Mouse (Mus musculus): ENCODE measurements around the gene Rasgrp2.

Rasgrp2 gene

DNA sequence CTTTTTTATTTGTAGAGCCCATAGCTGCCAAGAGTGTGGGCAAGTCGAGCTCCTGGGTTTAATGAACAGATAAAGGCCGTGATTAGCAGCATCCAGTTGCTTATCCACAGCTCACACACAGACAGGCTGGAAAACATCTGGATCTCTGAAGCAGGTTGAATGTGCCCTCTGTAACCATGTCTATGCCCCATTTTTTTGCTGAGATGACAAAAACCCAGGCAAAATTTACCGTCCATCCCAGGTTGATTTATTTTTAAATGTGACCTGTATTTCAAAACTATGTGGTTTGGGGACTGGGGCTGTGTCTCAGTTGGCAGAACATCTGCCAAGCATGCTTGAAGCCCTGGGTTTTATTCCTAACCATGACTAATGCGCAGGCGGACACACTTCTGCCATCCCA, 10.0 kb downstream of the Rasgrp2 start:
- DNase-seq = no peak

DNA sequence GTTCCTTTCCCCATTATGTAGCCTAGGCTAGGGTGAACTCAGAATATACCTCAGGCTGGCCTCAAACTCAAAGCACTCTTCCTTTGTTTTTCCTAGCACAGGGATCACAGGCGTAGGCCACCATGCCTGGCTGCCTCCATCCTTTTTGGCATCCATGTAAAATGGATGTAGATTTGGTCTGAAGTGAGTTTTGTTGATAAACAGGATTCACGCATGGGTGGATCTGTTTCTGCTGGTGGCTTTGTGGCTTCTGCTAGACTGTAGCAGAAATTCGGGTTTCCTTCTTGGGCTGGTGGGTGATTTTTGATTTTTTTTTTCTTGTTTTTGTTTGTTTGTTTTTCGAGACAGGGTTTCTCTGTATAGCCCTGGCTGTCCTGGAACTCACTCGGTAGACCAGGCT, 10.8 kb downstream of the Rasgrp2 start:
- no peak for DNase-seq

DNA sequence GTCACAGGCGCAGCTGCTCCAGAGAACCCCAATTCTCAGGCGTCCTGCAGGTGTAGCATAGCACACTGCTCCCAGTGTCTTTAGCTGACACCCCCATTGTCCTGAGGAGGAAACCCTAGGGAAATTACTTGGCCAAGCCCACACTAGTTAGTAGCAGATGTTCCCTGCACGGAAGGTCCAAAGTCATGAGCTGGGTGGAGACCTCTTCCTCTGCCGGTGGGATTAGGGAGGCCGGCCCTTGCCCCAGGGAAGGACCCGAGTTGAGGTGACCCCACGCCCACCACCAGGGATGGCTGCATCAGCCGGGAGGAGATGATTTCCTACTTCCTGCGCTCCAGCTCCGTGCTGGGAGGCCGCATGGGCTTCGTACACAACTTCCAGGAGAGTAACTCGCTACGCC, 13.7 kb downstream of the Rasgrp2 start:
- peak; percentile 16 for DNase-seq

DNA sequence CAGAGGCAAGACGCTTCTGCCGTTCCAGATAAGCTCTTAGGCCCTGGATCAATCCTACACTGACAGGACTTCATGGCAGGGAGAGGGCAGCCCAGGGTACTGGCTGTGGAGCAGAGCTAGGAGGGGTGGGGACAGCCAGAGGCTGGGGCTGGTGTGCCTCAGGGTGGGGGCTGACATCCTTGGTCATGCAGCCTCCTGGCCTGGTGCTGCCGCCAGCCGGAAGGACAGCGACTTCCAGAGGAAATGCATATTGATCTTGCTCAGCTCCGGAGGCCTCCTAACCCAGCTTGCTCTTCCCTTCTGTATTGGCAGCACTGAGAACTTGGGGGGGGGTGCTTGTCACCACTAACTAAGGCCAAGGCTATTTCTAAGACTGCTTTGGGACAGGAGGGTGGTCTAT, 16.3 kb downstream of the Rasgrp2 start:
- DNase-seq = peak; percentile 27

DNA sequence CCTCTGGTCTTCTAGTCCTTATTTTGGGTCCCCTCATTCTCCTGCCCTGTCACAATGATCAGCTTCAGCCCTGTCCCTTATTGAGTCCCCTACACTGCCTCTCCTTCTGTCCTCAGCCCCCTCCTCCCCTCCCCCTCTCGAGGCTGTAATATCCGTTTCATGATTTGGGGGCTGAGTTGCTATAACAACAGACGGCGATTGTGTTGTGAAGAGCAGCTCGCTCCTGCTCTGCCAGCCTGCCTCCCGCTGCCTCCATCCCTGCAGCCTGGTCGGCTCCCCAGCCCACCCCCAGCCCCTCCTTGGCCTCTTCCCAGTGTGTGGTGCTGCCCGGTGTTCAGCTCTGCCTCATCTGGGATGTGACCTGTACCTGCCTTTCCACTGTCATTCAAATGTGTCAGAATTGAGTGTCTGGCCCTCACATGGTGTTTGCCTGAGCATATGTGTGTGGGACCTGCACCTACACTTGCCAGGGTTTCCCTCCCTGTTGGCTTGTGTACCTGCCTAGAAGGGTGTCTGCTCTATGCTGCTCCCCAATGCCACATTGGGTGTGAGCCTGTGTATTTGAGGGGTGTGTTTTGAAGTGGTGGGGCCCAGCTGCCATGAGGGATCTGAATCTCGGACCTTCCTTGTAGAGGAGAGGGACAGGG, 17.1 kb downstream of the Rasgrp2 start:
- DNase-seq = peak; percentile 43

DNA sequence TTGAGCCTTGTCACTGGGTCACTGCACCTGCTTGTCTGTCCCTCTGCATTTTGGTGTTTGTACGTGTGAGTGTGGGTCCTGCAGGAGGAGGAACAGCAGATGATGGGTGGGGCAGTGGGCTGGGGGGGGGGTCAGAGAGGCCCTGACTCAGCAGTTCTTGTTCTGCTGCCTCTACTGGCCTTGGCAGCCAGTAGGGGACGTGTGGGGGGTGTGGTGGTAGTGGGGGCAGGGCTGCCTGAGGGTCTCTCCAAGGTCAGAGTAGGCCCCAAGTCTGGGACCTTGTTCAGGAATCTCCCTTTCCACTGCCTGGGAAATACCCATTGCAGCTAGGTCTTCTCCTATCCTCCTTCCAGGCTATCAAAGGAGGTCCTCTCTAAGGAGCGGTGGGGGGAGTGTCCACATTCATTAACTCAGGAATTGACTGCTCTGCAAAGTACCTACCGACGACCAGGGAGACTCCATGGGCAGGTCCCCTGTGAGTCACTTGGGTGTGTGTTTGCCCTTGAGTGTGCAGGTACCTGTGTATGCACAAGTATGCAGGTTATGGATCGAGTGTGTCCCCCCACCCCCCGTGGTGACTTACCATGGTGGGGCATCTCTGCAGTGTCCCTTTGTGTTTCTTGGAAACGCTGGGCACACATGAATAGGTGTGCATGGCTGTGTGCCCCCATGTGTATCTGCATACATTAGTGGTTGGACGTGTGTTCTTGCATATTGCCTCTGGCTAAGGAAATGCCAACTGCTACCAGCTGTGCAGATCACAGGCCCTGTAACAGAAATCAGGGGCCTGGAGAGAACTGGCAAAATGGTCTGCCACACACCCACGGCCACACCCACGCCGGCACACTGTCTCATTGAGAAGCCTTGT, 18.0 kb downstream of the Rasgrp2 start:
- peak; percentile 67 for DNase-seq

DNA sequence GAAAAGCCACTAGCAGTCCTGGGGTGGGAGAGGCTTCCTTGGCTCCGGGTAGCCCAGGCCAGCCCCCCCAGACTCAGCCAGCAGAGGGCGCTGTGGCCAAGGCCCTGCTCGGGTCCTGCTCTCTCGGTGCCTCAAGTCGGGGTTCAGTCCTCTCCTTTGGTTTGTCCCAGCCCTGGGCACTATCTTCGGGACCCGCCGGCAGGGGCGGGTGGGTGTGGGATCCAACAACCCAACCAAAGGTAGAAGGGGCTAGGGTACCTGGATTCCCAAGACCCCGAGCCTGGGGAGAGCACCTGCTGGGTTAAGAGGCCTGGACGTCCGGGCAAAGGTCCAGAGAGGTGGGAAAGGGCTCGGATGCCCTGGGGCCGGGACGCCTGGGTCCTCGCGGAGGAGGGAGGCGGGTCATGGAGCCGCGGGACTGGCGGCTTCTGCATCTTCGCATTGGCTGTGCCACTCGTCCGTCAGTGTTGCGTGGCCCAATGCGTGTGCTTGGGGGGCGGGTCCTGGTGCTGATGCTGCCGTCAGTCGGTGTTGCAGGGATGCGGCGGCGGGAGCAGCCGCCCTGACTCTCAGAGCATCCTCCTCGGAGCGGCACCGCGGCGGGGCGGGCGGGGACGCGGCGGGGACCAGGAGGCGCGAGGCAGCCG, 19.2 kb downstream of the Rasgrp2 start, which contains the start of gene Nrxn2:
Gene Nrxn2, plus strand, starts transcription at position 499 of the 647 bp plus-strand sequence.
- DNase-seq = peak; percentile 97

DNA sequence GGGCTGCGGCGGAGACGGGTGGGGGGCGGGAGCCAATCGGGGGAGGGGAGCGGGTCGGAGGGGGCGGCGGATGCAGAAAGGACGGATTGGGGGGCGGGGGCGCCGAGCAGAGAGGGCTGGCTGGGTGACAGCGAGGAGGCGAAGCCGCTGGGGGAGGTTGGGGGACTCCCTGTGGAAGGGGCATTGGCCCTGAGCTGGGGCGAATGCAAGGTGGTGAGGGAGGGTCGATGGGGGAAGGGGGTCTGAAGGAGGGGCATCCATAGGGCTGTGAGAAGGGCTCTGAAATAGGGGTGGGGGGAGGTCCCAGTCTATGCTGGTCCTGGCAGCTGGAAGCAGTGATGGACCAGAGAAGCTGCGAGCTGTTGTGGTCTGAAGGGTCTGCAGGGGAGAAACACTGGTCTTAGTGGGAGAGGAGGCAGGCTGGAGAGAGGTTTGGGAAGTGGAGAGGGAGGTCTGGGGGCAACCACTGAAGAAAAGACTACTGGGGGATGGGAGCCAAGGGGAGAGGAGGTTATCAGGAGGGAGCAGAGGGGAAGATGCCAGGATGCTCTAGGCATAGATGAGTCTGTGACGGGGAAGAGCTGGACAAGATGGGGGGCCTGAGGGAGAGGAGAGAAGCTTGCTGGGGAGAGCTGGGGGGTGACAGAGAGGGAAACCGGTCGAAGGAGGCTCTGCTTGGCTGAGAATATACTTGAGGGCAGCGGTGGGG, 20.0 kb downstream of the Rasgrp2 start:
- DNase-seq = peak; percentile 75

DNA sequence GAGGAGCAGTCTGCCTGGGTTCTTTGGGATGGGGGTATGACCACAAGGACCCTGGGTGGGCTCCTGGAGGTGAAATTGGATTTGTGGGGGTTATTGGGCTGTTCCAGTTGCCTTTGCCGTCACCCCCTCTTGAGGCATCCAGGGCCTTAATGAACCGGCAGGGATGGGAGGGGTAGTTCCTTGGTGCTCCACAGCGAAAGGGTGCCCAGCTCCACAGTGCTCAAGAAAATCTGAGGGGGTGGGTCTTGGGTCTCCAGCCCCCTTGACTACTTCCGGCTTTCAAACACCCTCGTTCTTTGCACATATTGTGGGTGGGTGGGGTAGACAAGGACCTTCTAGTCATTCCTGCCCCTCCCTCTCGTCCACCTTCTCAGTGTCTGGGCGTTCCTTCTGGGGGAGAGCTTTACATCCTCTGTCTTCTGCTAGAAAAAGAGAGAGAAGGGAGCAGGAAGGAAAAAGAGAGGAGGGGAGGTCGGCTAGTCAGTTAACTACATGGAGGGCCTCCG, 20.7 kb downstream of the Rasgrp2 start:
- peak; percentile 61 for DNase-seq

DNA sequence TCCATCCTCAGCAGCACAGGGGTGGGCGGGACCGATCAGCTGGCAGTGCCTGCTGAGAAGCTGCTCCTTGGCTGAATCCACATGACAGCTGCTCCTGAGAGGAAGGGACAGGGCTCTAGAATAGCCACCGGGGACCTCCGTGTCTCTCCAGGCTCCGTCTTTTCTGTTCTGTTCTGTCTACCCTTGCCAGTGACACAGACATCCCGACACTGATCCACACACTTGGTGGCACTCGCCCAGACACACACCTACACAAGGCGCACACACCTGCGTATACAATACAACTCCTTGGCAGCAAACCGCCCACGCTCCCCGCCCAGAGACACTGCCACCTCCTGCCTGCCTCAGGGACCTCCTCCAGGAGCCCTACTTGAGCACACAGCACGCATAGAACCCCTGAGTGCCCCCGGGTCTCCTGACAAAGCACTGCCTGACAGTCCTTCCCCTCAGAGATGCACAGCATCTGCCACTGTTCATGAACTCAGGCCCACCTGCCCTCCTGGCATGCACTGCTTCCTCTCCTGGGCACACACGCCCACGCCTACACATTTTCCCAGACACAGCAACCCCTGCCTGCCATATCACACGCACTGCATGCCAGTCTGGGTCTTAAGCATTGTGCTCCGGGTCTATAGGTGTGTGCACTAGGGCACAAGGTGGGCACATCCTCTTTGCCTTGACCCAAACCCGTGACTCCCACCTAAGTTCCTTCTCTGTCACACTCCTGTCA, 21.5 kb downstream of the Rasgrp2 start:
- DNase-seq = peak; percentile 79

DNA sequence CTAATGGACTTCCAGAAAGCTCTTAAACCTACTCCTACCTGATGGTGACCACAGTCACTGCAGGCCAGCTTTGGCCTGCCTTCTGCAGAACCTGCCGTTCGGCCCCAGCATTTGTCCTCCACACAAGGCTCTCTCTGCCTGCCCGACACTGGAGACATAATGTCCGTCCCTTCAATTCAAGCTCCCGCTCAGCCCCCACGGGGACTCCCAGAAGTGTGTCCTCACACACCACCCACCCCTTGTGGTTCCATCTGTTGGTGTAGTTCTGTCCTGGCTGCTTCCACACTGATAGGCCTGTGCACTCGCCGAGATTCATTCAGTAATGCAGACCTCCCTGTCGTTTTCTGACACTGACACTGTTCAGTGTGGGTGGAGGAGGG, 22.1 kb downstream of the Rasgrp2 start:
- DNase-seq = peak; percentile 55

DNA sequence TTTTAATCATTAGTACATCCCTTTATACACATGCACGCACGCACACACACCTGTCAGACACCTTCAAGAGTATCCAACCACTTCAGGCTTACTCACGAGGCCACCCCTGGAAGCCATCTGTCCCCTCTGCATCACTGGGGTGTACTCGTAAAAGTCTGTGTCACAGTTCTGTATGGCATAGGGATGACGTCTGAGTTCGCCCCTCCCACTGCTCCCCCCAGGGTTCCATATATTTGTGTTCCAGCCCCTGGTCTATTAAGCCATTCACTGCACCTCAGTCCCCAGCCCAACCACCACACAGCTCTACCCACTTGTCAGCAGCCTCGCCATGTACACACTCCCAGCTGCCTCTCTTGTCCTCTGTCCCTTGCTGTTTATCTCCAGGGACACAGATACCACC, 22.9 kb downstream of the Rasgrp2 start:
- peak; percentile 54 for DNase-seq

DNA sequence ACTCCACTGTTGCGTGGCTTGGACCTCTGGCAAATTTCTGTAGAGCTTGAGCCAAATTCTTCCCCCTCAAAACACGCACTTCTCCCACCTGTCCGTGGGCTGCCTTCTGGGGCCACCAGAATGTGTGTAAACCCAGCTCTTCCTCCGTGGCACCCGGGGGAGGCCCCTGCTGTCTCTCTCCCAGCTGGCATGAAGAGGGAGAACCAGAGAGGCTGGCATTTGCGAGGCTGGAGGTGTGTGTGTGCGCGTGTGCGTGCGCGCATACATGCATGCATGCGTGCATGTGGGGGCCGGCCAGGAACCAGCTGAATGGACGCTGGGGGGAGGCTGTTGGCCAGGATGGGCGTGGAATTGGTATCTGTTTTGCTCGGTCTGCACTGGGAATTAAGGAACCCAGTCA, 24.1 kb downstream of the Rasgrp2 start:
- peak; percentile 60 for DNase-seq

DNA sequence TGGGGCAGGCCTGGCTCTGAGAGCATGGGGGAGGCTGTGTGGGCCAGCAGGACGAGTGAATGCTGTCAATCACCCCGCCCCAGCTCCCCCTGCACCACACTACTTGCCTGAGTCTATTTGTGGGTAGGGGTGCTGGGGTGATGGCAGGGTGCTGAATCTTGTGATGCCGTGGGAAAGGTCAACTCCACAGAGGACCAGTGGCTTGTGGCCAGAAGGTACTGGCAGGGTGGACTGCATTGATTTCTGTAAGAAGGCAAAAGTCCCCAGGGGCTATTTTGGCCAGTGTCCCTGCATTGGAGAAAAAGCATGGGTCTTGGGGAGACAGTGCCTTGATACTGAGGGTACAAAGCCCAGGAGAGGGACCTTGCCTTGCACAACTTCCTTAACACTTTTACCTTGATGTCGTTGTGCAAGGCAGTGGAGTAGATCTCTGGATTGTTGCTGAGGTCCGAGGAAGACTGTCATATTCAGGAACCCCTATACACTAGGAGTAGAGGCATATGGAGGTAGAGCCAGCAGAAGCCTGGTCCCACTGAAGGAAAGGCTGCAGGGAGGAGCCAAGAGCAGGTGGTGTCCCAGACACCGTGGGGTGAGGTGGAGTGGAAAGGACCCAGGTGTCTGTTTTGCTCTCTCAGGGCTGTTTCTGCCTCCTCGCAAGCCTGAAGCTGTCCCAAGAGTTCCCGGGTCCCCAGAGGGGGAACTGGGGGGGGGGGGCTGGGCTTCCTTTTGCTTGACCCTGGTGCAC, 25.2 kb downstream of the Rasgrp2 start:
- peak; percentile 65 for DNase-seq

DNA sequence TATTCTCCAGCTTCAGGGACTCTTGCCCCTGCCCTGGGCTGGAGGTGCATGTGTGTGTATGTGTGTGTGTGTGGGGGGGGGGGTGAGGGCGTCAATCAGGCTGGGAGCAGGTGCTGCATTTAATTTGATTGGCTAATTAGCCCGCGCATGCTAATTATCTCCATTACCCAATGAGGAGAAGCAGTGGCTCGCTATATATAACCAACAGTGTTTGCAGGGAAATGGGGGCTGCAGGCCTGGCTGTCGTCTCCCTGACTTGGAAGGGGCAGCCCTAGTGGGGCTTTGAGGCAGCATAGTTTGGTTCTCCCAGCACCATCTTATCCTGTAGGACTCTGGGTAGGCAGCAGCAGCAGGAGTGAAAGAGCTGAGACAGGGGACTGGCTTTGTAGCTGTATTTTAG, 26.5 kb downstream of the Rasgrp2 start:
- peak; percentile 23 for DNase-seq

DNA sequence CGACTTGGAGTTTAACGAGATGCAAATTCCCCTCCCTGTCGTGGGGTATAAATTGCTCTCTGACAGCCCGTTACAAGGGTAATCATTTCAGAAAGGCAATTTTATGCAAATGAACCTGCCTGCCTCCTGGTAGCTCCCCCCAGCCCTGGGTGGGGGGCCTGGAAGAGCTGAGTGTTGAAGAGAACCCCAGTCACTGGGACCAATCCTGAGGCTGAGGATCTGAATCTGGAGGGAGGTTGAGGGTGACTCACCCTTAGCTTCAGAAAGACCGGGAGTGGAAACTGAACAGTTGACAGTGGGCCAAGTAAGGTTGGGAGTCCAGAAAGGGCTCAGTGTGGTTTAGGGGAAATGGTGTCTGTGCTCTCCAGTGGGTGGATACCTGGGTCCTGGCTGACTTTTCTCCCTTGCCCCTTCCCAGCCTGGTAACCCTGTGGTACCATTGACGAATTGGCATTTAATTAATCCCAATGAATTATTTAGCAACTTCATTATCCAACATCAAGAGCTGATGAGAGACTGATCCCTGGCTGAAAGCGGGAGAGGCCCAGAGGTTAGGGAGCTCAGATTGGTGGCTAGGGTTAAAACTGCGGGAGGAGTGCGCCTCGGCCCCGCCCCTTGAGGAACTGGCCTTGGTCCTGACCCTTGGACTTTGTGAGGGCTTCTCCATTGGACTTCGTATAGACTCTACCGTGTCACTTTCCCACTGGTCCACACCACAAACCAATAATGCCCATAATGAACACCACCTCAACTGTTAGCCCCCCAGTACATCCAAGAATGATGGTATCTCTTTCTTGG, 27.8 kb downstream of the Rasgrp2 start:
- DNase-seq = peak; percentile 53

DNA sequence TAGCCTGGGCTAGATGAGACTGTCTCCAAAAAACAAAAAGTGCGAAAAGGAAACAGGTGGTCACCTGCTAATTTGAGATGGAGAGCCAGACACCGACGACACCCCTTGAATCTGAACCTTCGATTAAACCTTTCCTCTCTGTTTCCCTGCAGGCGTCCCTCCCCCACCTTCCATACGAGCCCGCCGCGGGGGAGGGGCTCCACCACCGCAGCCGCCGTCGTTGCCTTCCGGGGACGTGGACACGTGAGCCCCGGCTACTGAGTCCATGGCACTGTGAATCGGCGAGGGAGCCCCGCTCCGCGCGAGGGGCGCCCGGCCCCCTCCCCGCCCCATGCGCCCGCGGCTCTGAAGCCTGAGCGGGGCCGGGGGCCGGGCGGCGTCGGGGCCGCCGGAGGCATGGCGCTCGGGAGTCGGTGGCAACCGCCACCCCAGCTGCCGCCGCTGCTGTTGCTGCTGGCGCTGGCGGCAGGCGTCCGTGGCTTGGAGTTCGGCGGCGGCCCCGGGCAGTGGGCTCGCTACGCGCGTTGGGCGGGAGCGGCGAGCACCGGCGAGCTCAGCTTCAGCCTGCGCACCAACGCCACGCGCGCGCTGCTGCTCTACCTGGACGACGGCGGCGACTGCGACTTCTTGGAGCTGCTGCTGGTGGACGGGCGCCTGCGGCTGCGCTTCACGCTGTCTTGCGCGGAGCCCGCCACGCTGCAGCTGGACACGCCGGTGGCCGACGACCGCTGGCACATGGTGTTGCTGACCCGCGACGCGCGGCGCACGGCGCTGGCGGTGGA, 28.7 kb downstream of the Rasgrp2 start:
- DNase-seq = peak; percentile 41

DNA sequence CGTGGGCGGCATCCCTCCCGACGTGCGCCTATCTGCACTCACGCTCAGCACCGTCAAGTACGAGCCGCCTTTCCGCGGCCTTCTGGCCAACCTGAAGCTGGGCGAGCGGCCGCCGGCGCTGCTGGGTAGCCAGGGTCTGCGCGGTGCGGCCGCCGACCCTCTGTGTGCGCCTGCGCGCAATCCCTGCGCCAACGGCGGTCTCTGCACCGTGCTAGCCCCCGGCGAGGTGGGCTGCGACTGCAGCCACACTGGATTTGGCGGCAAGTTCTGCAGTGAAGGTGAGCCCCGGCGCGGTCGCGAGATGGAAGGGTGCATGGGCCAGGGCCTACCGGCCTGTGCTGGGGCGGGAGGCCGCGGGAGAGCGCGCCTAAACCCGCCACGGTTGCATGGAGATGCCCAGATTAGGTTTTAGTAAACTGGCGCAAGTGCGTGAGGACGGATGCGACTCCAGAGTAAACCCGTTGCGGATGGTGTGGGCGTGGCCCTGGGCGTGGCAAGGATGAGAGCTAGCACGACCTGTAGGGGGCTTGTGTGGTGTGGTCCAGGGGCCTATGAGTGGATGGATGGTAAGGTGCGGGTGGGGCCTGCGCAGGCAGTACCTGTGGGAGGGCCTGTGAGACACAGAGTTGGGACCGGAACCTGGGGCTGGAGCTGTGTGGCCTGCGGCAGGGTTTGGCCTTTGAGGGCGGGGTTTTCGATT, 29.5 kb downstream of the Rasgrp2 start:
- DNase-seq = peak; percentile 54

DNA sequence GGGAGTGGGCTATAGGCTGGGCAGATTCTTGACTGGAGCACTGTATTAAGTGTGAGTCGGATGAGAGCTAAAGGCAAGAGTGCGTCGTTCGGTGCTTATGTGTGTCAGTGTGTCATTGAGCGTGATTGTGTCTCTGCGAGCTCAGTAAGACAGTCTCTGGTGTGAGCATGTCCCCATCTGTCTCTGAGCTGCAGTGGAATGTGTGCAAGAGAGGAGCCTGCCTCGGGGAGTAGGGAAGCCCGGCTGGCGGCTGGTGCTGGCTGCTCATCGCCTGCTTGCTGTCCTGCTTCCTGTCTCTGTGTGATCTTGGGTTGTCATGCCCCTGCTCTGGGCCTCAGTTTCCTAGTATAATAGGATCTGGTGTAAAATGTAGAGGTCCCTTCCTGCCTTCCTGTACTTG, 43.9 kb downstream of the Rasgrp2 start:
- DNase-seq = no peak
